Mouse (Mus musculus) neural tube, embryonic 12.5 days (tissue): Measurements from ENCODE around the gene Mgea5. TPM values are rescaled to one million over a fixed set of nuclear protein-coding genes. Genes with fewer than 3 reads are reported as not detected.

Experiments used
- ATAC-seq: fragments of 200-750 bp; cut with Nextera tagmentation; 2 replicates; pipeline ENCODE4 v1.8.0; 2017; ENCODE audit warnings: low read depth, mild to moderate bottlenecking, moderate TSS enrichment, moderate library complexity; ENCODE audit not compliant: low FRiP score
- H3K27ac ChIP-seq: fragments of 300-500 bp; sonication (generic); 2 replicates; pipeline ENCODE4 v1.5.1; 2016
- H3K27me3 ChIP-seq: fragments of 300-500 bp; sonication (generic); replicated peaks from 2 replicates; pipeline ENCODE4 v1.6.1; 2016; ENCODE audit warnings: mild to moderate bottlenecking
- H3K36me3 ChIP-seq: fragments of 300-500 bp; sonication (generic); 2 replicates; pipeline ENCODE4 v1.6.1; 2016; ENCODE audit warnings: mild to moderate bottlenecking
- H3K4me1 ChIP-seq: fragments of 300-500 bp; sonication (generic); 2 replicates; pipeline ENCODE4 v1.6.1; 2016
- H3K4me2 ChIP-seq: fragments of 300-500 bp; sonication (generic); replicated peaks from 2 replicates; pipeline ENCODE4 v1.6.1; 2016; ENCODE audit warnings: mild to moderate bottlenecking
- H3K4me3 ChIP-seq: fragments of 300-500 bp; sonication (generic); 2 replicates; pipeline ENCODE4 v1.5.1; 2016
- H3K9ac ChIP-seq: fragments of 300-500 bp; sonication (generic); 2 replicates; pipeline ENCODE4 v1.6.1; 2016; ENCODE audit warnings: mild to moderate bottlenecking
- H3K9me3 ChIP-seq: fragments of 300-500 bp; sonication (generic); 2 replicates; pipeline ENCODE4 v1.6.1; 2016; ENCODE audit warnings: mild to moderate bottlenecking
- WGBS: fragments of 180-500 bp; shearing (Covaris S2); methylation state at CpG from one replicate; pipeline ENCODE4 v1.1.7; 2016; 5-methylcytosine and 5-hydroxymethylcytosine counted together
- polyA plus RNA-seq: library from polyadenylated mRNA; unstranded; fragments of >200 nt; fragmentation: Nextera tagmentation; extraction: Ambion mirVana; gene quantifications from 2 replicates; pipeline ENCODE4 v1.2.1, GENCODE M21; 2016

Gene Mgea5
- polyA plus RNA-seq, 1 experiment from 2014 or later = 109 TPM

GRCm38 (mm10) chr19:45760810-45761209, 22.8 kb downstream of the Mgea5 start:
- WGBS = 94% methylated on average over 3 of the region's 3 CpGs
- Histone ChIP-seq H3K9me3 (no peaks in the 10 kb centered on the region), H3K27me3 (no peaks in the 10 kb centered on the region), H3K4me1 (no peaks in the 10 kb centered on the region), H3K4me3 (no peak overlapping the region), H3K27ac (no peak overlapping the region), H3K4me2 (no peak overlapping the region), H3K36me3 (peaks cover 88% of the 10 kb centered on the region), H3K9ac (no peak overlapping the region)
- ATAC-seq = no peak

- Histone ChIP-seq H3K36me3 (peaks cover 90% of the 10 kb centered on the region), H3K4me3 (no peak overlapping the region), H3K9me3 (no peaks in the 10 kb centered on the region), H3K4me1 (no peaks in the 10 kb centered on the region), H3K27me3 (no peaks in the 10 kb centered on the region), H3K4me2 (no peak overlapping the region), H3K9ac (no peak overlapping the region), H3K27ac (no peak overlapping the region)
- WGBS = 93% methylated on average over 5 of the region's 5 CpGs
- no peak for ATAC-seq
Observed at GRCm38 (mm10) chr19:45758671-45759070, 25.0 kb downstream of the Mgea5 start.

GRCm38 (mm10) chr19:45753551-45753950, 30.1 kb downstream of the Mgea5 start:
- peaks cover 6% of the 10 kb centered on the region for H3K4me1 ChIP-seq
- H3K9ac ChIP-seq = no peak overlapping the region
- peaks cover 62% of the 10 kb centered on the region for H3K36me3 ChIP-seq
- no peak overlapping the region for H3K4me3 ChIP-seq
- no peak overlapping the region for H3K4me2 ChIP-seq
- H3K27me3 ChIP-seq = no peaks in the 10 kb centered on the region
- no peaks in the 10 kb centered on the region for H3K9me3 ChIP-seq
- WGBS = 91% methylated on average over 3 of the region's 3 CpGs
- ATAC-seq = no peak
- no peak overlapping the region for H3K27ac ChIP-seq

GRCm38 (mm10) chr19:45751881-45752280, 31.8 kb downstream of the Mgea5 start:
- H3K27me3 ChIP-seq = peaks cover 5% of the 10 kb centered on the region
- no peak overlapping the region for H3K4me2 ChIP-seq
- 94% methylated on average over 7 of the region's 7 CpGs for WGBS
- no peak overlapping the region for H3K9ac ChIP-seq
- peaks cover 46% of the 10 kb centered on the region for H3K36me3 ChIP-seq
- no peak for ATAC-seq
- peaks cover 14% of the 10 kb centered on the region for H3K4me1 ChIP-seq
- H3K27ac ChIP-seq = no peak overlapping the region
- H3K4me3 ChIP-seq = no peak overlapping the region
- no peaks in the 10 kb centered on the region for H3K9me3 ChIP-seq

- Histone ChIP-seq H3K27me3 (peaks cover 29% of the 10 kb centered on the region), H3K4me3 (peak within 1 kb of the TSS; percentile 88), H3K4me1 (peaks cover 20% of the 10 kb centered on the region), H3K9ac (peak within 1 kb of the TSS; percentile 79), H3K27ac (no peak within 1 kb of the TSS), H3K36me3 (peaks cover 22% of the 10 kb centered on the region), H3K9me3 (no peaks in the 10 kb centered on the region), H3K4me2 (peak within 1 kb of the TSS; percentile 98)
- ATAC-seq = peak; percentile 74
- under 1% methylated on average over 48 of the region's 60 CpGs for WGBS
Observed at GRCm38 (mm10) chr19:45749243-45750043, 34.2 kb downstream of the Mgea5 start, which contains the start of gene Npm3. TSS of gene Npm3 (minus strand) at chr19:45749591.

DNA sequence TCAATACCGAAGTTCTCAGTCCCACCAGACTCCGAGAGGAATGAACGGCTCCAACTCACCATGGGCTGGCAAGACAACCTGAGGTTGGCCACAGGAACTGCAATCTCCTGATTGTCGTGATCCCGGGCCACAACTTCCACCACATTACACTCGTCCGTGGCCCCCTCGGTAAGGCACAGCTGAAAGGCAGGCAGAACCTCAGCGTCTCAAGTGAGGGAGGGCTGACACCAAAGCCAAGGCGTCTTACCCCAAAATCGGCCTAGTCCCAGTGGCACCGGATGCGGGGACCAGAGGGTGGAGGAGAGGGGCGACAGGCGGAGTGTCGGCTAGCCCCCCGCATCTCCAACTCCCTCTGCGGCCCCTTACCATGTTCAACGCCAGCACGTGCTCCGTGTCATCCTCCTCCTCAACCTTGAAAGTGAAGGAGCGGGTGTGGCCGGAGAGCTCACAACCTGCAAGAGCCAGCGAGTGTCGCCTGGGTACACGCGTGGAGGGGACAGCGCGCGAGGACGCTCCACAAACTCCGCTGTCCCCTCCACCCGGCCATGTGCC, 34.9 kb downstream of the Mgea5 start:
- 2% methylated on average over 33 of the region's 33 CpGs for whole genome bisulfite sequencing
- Histone ChIP-seq H3K27me3 (peaks cover 36% of the 10 kb centered on the region), H3K27ac (no peak overlapping the region), H3K36me3 (peaks cover 15% of the 10 kb centered on the region), H3K9ac (peak overlapping the region; percentile 79), H3K4me1 (peaks cover 20% of the 10 kb centered on the region), H3K4me3 (peak overlapping the region; percentile 88), H3K9me3 (no peaks in the 10 kb centered on the region), H3K4me2 (peak overlapping the region; percentile 98)
- ATAC-seq = peak; percentile 26

GRCm38 (mm10) chr19:45748206-45748605, 35.4 kb downstream of the Mgea5 start:
- H3K9ac ChIP-seq = 0 out of 2 replicates have a peak overlapping the region, but pooled peaks have one; percentile 79
- WGBS = 53% methylated on average over 9 of the region's 9 CpGs

DNA sequence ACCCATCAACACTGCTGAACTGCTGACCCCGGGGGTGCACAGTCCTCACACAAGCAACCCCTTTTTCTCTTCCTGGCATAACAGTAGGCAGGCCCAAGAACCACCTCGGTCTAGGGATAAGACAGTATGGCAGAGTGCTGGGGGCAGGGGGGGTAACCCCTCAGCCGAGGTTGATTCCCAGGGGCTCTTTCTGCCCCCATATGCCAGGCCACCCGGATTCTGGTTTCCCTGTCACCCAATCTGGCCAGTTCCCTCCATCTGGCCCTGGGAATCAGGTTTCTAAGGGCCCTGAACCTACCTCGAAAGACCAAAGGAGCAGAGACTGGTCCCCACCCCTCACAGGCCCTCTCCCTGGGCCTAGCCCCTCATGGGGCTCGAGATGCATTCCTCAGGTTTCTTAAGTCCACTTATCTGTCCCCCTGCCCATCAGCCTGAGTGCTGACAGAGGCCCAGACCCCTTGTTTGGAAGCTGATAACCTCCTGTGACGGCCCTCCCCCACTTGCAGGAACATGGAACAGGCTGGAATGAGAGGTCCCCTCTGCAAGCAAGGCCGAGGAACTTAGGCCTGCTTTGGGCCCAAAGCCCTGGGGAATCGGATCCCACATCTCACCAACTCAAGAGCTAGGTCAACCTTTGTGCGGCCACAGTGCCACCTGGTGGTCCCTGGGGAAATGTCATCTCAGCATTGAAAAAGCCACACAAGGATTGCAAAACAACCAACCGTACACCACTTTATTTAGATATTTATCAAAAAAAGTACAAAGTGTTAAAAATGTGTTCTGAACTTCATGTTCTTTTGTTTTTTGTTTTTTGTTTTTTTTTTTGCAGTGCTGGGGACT, 36.4 kb downstream of the Mgea5 start:
- 29% methylated on average over 11 of the region's 11 CpGs for WGBS
- H3K4me3 ChIP-seq = no peak overlapping the region
- H3K9me3 ChIP-seq = no peaks in the 10 kb centered on the region
- ATAC-seq = no peak
- H3K4me2 ChIP-seq = no peak overlapping the region
- no peak overlapping the region for H3K9ac ChIP-seq
- H3K27ac ChIP-seq = no peak overlapping the region
- H3K4me1 ChIP-seq = peaks cover 24% of the 10 kb centered on the region
- peaks cover 7% of the 10 kb centered on the region for H3K36me3 ChIP-seq
- peaks cover 51% of the 10 kb centered on the region for H3K27me3 ChIP-seq

More at GRCm38 (mm10) chr19:45748206-45748605, 35.4 kb downstream of the Mgea5 start:
- H3K36me3 ChIP-seq = peaks cover 12% of the 10 kb centered on the region
- ATAC-seq = no peak
- H3K27ac ChIP-seq = no peak overlapping the region
- H3K4me1 ChIP-seq = peaks cover 20% of the 10 kb centered on the region
- H3K4me2 ChIP-seq = peak overlapping the region; percentile 98
- no peaks in the 10 kb centered on the region for H3K9me3 ChIP-seq
- peaks cover 42% of the 10 kb centered on the region for H3K27me3 ChIP-seq
- peak overlapping the region; percentile 88; the same call in 1 of the 2 replicates for H3K4me3 ChIP-seq

- Histone ChIP-seq H3K27ac (no peak overlapping the region), H3K4me1 (peaks cover 32% of the 10 kb centered on the region), H3K27me3 (peaks cover 60% of the 10 kb centered on the region), H3K9me3 (no peaks in the 10 kb centered on the region), H3K9ac (no peak overlapping the region), H3K4me3 (no peak overlapping the region; the same call in 1 of the 2 replicates), H3K4me2 (0 out of 2 replicates have a peak overlapping the region, but pooled peaks have one; percentile 2), H3K36me3 (no peaks in the 10 kb centered on the region; the same call in 1 of the 2 replicates)
- ATAC-seq = no peak
- WGBS = 7% methylated on average over 29 of the region's 29 CpGs
Observed at GRCm38 (mm10) chr19:45746153-45747020, 37.2 kb downstream of the Mgea5 start.

GRCm38 (mm10) chr19:45745344-45746152, 38.1 kb downstream of the Mgea5 start:
- H3K36me3 ChIP-seq = no peaks in the 10 kb centered on the region; the same call in 1 of the 2 replicates
- H3K9me3 ChIP-seq = no peaks in the 10 kb centered on the region
- no peak overlapping the region for H3K9ac ChIP-seq
- no peak for ATAC-seq
- H3K4me3 ChIP-seq = no peak overlapping the region
- 0 out of 2 replicates have a peak overlapping the region, but pooled peaks have one; percentile 2 for H3K4me2 ChIP-seq
- H3K27ac ChIP-seq = no peak overlapping the region
- WGBS = 2% methylated on average over 32 of the region's 32 CpGs
- H3K27me3 ChIP-seq = peaks cover 68% of the 10 kb centered on the region
- peaks cover 34% of the 10 kb centered on the region for H3K4me1 ChIP-seq
